Mouse (Mus musculus): ENCODE results near the gene Slc12a4.

Gene Slc12a4

GRCm38 (mm10) chr8:105971019-105971720 is 5.3 kb upstream of the Slc12a4 start:
- no peak for DNase-seq (ENCODE audit: low spot score in 2 of 2)

GRCm38 (mm10) chr8:105969367-105969766 is 3.5 kb upstream of the Slc12a4 start:
- DNase-seq (ENCODE audit: low spot score in 2 of 2), result no peak

GRCm38 (mm10) chr8:105966692-105967311 is 905 bp upstream of the Slc12a4 start:
- peak; percentile 39 to 58 for DNase-seq (ENCODE audit: low spot score in 2 of 2)

GRCm38 (mm10) chr8:105965266-105965904 is 512 bp downstream of the Slc12a4 start:
- DNase-seq (ENCODE audit: low spot score in 2 of 2), result peak in 1 of 2 experiments; percentile 65

- DNase-seq (ENCODE audit: low spot score in 2 of 2), result no peak
Observed at GRCm38 (mm10) chr8:105964506-105965265, 1.2 kb downstream of the Slc12a4 start.

GRCm38 (mm10) chr8:105961536-105961935 is 4.4 kb downstream of the Slc12a4 start:
- DNase-seq (ENCODE audit: low spot score in 2 of 2), result no peak

GRCm38 (mm10) chr8:105961101-105961500 is 4.8 kb downstream of the Slc12a4 start:
- peak in 1 of 2 experiments; percentile 53 for DNase-seq (ENCODE audit: low spot score in 2 of 2)

GRCm38 (mm10) chr8:105959350-105959749 is 6.5 kb downstream of the Slc12a4 start:
- DNase-seq (ENCODE audit: low spot score in 2 of 2), result no peak

GRCm38 (mm10) chr8:105957813-105958212 is 8.1 kb downstream of the Slc12a4 start:
- DNase-seq (ENCODE audit: low spot score in 2 of 2), result no peak

- no peak for DNase-seq (ENCODE audit: low spot score in 2 of 2)
Observed at GRCm38 (mm10) chr8:105956556-105956955, 9.3 kb downstream of the Slc12a4 start.

GRCm38 (mm10) chr8:105951057-105951659 is 14.7 kb downstream of the Slc12a4 start:
- no peak for DNase-seq (ENCODE audit: low spot score in 2 of 2)

GRCm38 (mm10) chr8:105949350-105949749 is 16.5 kb downstream of the Slc12a4 start:
- DNase-seq (ENCODE audit: low spot score in 2 of 2), result peak in 1 of 2 experiments; percentile 44

- DNase-seq (ENCODE audit: low spot score in 2 of 2), result no peak
Observed at GRCm38 (mm10) chr8:105943321-105943739, 22.6 kb downstream of the Slc12a4 start, which contains the start of gene Lcat. Gene Lcat, minus strand, starts transcription at chr8:105943382.

GRCm38 (mm10) chr8:105942542-105942941 is 23.4 kb downstream of the Slc12a4 start:
- no peak for DNase-seq (ENCODE audit: low spot score in 2 of 2)

- DNase-seq (ENCODE audit: low spot score in 2 of 2), result no peak
Observed at GRCm38 (mm10) chr8:105942026-105942425, 23.9 kb downstream of the Slc12a4 start.

- peak in 1 of 2 experiments; percentile 51 for DNase-seq (ENCODE audit: low spot score in 2 of 2)
Observed at GRCm38 (mm10) chr8:105938306-105938669, 27.6 kb downstream of the Slc12a4 start, which contains the start of gene Psmb10. Gene Psmb10, minus strand, starts transcription at chr8:105938444.

- peak; percentile 54 to 57 for DNase-seq (ENCODE audit: low spot score in 2 of 2)
Observed at GRCm38 (mm10) chr8:105937496-105938305, 28.2 kb downstream of the Slc12a4 start.

GRCm38 (mm10) chr8:105936866-105937475 is 28.9 kb downstream of the Slc12a4 start:
- peak; percentile 70 to 87 for DNase-seq (ENCODE audit: low spot score in 2 of 2)

GRCm38 (mm10) chr8:105935863-105936603 is 29.9 kb downstream of the Slc12a4 start:
- no peak for DNase-seq (ENCODE audit: low spot score in 2 of 2)
